Mouse (Mus musculus): ENCODE results near the gene Slc16a4. TPM values are rescaled to one million over a fixed set of nuclear protein-coding genes. Genes with fewer than 3 reads are reported as not detected.
"Not testable (repeated sequence)": the region's sequence is repeated elsewhere in the genome, so short reads cannot be mapped to it uniquely, and the experiment has no call there.

Gene Slc16a4
- polyA plus RNA-seq, 2 experiments from 2014 or later, result 0.57 to 2.6 TPM

DNA sequence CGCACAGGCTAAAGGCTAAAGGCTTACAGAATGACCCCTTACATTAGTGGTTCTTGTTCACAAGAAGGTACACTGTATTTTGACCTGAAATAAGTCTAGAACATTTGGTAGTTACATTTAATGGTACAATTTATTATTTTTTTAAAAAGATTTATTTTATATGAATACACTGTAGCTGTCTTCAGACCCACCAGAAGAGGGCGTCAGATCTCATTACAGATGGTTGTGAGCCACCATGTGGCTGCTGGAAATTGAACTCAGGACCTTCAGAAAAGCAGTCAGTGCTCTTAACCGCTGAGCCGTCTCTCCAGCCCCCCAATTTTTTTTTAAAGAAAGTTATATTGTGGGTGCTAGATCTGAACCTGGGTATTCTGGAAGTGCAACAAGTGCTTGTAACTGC lies 5.9 kb downstream of the Slc16a4 start:
- ATAC-seq, result not testable (repeated sequence)

DNA sequence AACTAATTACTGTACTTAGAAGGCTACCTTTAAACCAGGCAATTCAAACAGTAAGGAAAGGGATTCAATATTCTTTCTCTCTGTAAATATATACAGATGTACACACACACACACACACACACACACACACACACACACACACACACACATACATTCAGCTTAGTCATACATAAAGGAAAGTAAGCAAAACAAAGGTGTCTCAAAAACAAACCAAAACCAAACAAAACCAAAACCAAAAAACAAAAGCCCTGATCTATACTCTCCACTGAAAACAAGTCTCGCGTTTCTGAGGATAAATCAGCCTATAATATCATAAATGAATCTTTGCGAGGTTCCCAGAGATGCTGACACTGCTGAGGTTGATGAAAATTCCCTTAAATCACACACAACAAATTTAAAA lies 26.3 kb downstream of the Slc16a4 start:
- peak; percentile 40 for ATAC-seq

DNA sequence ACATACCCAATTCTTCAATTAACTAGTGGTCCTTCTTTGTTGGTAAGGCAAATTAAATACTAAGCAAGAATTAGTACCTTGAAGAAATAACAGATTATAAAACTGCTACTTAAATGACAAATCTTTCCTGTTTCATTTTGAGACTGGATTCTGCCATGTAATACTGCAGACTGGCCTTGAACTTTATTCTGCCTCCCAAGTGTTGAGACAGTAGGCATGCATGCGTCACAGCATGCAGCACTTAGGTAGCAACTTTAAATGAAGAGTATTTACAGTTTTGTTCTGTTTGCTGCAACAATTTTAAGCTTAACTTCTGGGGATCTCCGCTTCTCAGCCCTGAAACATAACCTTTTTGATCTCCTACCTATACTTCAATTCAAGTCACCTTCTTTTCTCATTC lies 30.1 kb downstream of the Slc16a4 start:
- ATAC-seq, result no peak

DNA sequence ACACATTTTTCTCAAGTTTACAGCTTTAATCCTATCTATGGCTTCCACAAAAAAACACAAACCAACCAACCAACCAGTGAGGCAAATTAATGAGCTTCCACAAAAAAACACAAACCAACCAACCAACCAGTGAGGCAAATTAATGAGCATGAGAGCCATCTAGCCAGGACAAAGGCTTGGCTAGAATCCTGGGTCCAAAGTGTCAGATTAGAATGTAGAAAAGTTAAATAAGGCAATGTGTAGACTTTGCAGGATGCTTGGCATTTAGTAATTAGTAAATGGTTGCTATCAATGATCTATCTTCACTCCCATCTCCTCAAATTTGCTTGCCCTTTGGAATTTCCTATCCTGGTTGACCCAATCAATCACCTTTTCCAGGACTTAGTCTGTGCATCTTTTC lies 30.7 kb downstream of the Slc16a4 start:
- no peak for ATAC-seq

DNA sequence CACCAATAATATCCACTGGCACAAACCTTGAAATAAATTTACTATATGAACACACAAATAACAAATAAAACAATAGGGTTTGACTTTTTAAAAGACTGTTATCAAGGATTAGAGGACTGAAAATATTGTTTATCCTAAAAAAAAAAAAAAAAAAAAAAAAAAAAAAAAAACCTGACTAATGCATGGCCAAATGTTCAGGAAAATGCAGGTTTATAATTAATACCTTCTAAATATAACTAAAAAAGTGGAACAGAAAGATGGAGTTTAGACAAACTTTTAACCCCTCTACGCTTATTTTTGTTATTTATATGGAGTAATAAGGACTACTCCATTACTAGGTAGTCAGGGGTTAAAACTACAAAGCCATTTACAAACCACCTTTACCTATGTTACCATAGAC lies 35.4 kb downstream of the Slc16a4 start:
- no peak for ATAC-seq

DNA sequence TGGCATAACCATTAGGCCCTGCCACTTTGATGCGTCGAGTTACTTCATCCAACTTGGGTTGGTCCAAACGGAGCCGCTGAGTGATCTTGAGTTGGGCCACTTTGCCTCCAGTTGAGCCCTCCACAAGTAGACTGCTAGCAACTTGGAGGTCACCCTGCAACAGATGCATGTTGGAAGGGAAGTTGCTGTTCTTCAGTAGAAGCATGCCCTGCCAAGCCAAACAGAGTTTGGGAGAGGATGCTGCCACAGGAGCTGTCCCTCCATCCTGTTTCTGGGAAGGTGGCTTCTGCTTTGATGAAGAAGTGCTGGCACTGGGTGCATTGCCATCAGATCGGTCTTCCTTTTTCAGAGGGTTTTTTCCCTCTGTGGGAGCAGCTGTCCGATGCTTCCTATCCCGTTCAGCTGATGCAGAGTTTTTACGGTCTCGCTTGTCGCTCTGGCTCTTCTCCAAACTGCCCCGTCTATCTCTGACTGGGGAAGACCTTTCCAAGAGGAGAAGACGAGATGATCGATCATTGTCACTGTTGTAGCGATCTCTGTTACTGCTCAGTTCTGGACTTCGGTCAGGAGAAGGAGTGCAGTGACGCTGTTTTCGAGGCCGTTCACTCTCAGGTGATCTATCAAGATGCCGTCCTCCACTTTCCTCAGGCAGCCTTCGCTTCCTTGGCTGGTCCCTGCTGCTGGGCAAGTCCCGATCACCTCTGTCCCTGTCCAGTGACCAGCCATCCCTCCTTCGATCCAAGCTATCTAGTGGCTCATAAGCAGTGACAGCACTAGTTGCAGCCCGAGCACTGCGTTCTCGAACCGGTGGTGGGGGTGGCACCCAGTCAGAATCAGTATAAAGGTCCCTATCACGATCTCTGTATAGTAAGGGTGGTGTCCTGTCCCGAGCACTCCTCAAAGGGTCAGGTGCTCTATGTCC lies 39.7 kb downstream of the Slc16a4 start:
- ATAC-seq, result no peak

DNA sequence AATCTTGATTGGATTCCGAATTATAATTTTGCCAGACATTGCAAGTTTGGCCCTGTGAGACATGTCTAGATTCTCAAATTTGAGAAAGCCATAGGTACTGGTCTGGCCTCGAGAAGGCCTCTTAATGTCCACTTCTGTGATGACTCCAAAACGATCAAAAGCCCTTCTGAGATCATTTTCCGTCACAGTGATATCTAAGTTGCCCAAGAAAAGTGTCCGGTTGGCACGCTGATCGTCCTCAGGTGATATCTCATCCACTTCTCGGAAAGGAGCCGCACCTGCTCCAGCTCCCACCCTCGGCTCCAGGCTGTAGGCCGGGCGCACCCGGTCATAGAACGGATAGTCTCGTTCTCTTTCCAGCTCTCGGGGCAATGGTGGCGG lies 40.7 kb downstream of the Slc16a4 start:
- no peak for ATAC-seq

DNA sequence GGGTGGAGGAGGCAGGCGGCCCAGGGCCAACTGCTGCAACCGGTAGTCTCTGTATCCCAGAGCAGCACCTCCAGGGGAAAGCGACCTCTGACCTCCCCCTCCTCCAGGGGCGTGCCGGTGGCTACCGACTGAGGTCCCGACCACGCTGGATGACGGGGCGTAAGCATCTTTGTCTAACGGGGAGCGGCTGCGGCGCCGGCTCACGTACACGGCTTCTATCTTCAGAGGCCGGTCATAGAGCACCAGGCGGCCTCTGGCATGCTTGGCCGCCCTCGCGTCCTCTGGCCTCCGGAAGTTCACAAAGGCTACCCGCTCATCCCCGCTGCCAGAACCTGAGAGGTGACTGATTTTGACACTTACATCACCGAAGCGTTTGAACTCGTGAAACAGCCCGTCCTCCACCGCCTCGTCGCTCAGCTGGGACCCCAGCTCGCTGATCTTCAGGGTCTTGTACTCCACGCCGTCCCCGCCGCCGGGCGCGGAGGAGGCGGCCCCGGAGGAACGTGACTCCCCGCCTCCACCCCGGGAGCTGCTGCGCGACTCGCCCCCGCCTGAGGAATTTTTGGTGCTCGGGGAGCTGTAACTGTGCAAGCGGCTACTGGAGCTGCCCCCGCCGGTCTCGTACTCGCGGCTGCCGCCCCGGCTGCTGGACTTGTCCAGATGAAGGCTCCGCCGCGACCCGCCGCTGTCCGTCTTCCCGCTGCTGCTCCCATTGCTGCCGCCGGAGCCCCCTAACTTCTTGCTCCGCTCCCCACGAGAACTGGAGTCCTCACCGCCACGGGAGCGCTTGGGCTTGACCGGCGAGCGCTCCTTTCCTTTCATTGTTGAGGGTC lies 41.3 kb downstream of the Slc16a4 start:
- ATAC-seq, result no peak

DNA sequence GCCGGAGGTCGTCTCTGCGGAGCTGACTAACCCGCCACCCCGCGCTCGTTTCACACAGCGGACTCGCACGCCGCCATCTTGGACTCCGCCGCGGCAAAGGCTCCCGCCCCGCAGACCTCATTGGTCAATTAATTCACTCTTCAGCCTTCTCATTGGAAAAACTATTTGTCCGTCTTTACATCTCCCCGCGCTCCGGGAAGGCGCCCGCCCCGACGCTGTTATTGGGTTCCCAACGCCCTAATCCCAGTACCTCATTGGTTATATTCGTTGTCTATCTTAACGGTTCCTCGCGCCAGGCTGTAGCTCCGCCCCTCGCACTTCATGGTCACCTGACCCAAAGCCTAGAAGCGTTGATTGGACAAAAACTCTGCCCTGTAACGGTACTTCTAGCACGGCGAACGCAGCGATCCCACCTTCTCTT lies 41.9 kb downstream of the Slc16a4 start:
- ATAC-seq, result peak; percentile 87

DNA sequence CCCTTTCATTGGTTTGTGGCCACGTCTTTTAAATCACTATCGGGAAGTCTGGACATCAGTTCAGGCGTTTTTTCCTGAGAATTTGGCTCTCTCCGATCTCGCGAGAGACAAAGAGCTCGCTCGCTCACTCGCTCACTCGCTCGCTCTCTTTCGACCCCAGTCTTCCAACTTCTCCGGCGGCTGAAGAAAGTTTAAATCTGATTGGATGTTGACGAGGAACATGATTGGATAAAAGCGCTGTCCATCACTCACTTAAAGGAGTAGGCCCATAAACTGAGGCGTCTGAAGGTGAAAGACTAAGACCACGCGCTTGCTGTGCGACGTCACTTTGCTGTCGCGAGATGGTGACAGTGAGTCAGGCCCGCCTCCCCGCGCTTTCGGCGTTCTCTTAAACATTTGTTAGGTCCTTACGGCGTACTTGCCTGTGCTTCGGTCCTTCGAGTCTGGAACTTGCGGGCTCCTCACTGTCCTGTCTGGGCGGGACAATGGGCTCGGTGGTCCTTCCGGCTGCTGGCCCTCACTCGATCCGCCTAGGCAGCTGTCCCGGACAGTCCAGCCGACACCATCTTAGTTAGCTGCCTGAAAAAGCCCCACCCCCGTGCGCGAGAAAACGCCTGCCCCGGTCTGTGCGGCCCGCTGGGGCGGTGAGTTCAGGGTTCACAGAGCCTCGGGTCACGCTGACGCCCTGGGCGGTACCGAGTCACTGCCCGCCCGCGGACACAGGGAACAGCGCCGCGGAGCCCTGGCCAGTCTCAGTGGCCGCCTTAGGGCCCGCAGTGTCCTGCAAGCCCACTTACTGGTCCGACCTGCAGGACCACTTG lies 42.6 kb downstream of the Slc16a4 start, which contains the start of gene Rbm15:
Gene Rbm15 (minus strand): TSS at position 293 of the 821 bp plus-strand sequence.
- peak; percentile 77 for ATAC-seq

DNA sequence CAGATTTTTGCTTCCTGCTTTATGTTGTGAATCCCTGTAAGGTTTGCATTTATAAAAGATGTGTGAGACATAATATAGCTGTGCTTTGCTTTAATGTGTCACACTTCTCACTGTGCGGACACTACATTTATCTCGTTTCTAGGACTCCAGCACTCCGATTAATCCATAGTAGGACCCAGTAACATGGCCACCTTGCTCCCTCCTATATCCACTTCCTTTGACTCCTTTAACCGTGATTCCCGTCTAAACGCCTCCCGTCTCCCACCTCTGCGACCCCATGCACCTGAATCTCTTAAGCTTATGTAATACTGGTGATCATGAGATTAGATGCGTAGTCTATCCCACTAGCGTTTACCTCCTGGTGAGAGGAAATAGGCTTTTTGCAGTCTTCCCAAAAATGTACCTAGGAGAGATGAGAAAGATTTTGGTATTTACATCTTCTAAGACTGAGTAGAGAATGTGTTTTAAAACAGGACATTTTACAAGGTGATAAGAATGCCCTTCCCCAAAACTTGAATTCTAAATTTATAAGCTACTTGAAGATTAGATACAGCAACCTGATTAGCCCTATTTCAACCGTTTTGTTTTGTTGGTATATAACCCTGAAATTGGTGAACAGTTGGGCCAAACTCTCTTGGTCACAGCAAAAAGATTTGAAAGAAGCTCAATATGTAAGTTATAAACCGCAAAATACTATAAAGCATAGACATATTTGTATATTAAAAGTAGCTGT lies 43.3 kb downstream of the Slc16a4 start:
- ATAC-seq, result no peak

DNA sequence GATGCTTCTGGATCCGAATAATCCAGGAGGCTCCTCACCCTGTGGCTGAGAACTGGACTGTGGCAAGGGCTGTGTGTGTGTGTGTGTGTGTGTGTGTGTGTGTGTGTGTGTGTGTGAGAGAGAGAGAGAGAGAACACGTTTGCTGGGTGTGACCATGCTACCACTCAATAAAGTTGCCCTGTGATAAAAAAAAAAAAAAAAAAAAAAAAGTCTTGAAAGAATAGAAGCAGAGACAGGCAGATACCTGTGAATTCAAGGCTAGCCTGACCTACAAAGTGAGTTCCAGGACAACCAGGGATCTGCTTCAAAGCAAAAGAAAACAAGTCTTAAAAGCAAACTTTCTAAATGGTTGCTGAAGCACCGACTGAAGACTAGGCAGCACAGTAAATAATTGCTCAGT lies 52.9 kb downstream of the Slc16a4 start:
- no peak for ATAC-seq

DNA sequence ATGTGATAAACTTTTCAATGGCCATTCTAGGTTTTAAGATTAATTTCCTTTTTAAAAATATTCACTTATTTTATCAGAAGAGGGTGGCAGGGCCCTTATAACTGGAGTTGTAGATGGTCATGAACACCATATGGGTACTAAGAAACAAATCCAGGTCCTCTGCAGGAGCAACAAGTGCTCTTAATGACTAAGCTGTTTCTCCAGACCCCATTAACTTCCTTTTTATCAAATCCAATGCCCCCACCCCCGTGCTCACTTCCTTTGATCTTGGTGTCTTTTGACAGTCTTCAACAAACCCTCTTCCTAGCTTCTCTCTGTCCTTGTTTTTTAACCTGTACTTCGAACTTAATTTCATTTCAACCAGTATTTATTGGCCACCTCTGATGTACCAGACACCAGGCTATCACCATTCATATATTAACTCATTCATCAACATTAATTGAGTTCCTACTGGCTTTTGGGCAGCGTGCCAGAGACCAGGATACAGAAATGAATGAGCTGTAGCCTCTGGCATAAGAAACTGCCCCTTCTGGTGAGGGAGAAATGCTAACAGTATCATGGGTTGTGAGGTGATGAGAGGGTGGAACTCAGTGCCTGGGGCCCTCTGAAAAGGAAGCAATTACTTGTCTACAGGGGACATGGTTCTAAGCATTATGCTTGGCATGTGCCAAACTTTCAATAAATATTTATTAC lies 54.1 kb downstream of the Slc16a4 start:
- no peak for ATAC-seq

DNA sequence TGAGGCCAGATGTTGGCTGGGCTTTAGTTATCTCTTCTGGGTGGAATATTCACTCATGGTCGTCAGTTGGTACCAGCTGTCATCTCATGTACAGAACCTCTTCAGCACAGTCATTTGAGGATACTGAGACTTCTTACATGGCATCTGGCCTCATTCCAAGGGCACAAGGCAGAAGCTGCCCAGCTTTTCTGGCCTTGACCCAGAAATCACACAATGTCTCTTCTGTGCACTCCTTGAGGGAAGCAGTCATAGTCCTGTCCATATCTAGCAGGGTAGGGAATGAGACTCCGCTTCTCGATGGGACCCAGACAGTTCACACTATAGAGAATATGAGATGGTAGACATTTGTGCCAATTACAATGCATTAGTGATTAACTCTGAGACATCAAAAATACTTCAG lies 58.0 kb downstream of the Slc16a4 start:
- ATAC-seq, result no peak

DNA sequence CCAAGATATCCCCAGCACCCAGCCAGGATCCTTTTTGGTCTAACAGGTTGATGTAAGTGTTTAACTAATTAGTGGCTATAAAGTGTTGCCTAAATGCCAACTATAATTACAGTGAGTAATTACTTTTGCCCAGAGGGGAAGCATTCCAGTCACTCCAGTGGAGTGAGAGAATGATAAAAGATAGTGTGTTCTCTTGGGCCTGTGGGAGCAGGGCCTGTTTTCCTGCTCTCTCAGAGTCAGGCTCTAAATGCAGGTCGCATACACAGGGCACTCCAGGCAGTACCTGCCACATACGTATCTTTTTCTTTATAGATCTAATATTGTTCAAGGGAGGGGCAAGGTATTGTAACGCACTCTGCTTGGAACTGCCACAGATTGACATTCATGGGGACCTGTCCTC lies 60.7 kb downstream of the Slc16a4 start:
- ATAC-seq, result no peak

DNA sequence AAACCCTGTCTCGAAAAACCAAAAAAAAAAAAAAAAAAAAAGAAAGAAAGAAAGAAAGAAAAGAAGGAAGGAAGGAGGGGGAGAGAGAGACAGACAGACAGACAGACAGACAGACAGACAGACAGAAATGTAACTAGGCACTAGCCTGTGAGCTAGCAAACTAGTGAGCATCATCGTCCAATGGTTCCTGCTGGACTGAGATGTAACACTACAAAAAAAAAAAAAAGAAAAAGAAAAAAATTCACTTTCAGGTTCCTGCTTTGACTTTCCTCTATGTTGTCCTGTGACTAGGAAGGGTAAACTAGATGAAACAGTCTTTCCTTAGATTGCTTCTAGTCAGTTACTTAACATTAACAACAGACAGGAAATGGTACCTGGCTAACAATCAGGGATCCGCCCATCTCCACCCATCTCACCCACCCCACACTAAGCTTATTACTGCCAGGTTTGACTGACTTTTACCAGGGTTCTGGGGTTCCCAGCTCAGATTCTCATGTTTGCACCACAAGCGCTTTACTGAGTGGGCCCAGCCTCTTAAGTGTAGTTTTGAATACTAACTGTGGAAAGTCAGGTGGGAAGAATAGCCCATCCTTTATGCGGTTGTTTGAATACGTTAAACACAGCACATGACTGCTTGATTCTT lies 64.7 kb downstream of the Slc16a4 start:
- peak; percentile 28 for ATAC-seq

DNA sequence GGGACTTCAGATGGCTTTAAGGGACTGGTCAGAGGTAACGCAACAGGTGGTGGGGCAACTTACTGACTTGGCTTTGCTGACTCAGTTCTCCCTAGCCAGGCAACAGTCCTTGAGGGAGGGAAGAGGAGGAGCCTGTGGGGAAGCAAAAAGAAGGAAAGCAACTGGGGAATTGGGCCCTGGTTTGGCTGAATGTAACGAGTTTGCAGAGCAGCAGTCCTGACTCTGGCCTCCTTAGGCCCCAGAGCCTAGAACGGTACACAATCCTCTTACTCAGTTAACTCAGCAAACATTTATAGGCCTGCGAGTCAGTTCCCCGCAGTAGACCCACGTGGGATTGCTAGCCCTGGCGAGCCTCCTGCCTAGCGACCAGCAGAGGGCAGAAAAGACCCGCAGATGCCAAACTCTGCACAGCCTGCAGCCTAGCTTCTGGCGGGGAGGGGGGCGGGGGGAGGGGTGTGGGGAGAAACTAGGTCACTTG lies 66.0 kb downstream of the Slc16a4 start:
- peak; percentile 79 for ATAC-seq

DNA sequence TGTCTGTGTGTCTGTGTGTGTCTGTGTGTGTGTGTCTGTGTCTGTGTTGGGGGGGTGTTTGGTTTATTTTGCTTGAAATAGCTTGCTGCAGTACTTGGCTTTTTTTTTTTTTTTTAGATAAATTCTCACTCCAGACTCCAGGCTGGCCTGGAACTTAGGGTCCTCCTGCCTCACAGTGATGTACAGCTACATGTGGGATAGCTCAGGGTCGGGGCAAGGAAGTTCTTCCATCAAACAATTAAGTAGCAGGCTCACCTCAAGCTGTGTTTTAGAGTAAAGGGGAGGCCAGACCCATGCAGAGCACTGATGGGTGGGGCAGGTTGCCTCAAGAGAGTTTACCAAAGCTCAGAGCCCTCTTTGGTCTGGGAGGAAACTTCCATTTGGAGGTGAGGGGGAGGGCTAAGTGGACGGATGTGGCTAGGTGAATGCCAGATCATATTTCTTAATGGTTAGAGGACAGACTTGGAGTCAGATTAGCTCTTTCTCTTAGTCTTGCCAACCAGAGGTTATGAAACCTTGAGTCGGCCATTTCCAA lies 66.7 kb downstream of the Slc16a4 start:
- no peak for ATAC-seq

DNA sequence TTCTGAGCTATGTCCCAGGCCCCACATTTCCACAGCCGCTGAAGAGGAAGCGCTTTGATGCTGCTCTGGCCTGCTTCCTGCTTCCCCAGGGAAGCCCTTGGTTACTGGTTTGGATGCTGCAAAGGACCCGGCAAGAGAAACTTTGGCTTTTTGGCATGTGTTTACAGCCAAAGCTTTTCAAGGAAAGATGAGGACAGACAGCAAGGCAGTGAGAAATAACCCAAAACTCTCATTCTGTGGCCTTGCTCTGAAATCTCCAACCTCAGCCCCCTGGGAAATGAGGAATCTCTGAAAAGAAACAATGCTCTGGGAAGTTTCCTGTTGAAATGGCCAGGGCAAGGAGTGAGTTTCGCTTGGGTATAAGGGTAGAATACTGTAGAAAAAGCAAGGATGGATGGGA lies 69.3 kb downstream of the Slc16a4 start:
- ATAC-seq, result no peak

All from activated CD4-positive, CD25-positive, alpha-beta regulatory T cell, adult 4 months (primary cell).